Mouse (Mus musculus) embryonic fibroblast, embryonic 13.5 days (primary cell): ENCODE measurements around the gene Adrb1.

Experiments
- CTCF ChIP-seq: IDR thresholded peaks from 2 replicates; pipeline ENCODE4 v1.5.1; 2011; ENCODE audit warnings: mild to moderate bottlenecking, control low read depth, low read length, moderate library complexity, borderline replicate concordance; ENCODE audit not compliant: insufficient read depth
- POLR2A ChIP-seq: IDR thresholded peaks from 2 replicates; pipeline ENCODE4 v1.6.1; 2011; ENCODE audit warnings: low read depth, mild to moderate bottlenecking, control low read depth, low read length, moderate library complexity

- TF ChIP-seq POLR2A (no peak), CTCF (no peak)
Measured at GRCm38 (mm10) chr19:56747878-56748277, 25.9 kb downstream of the Adrb1 start.
